Mouse (Mus musculus) liver, adult 2 months (tissue): Measurements from ENCODE around the gene Hormad2.

Experiments used
- CTCF ChIP-seq: fragments of 200-500 bp; IDR thresholded peaks from 2 replicates; pipeline ENCODE4 v1.5.1; 2011; ENCODE audit warnings: low read depth, low read length, control low read depth
- POLR2A ChIP-seq: fragments of 200-500 bp; IDR thresholded peaks from 2 replicates; pipeline ENCODE4 v1.6.1; 2011; ENCODE audit warnings: low read length, control low read depth; ENCODE audit not compliant: insufficient read depth; ENCODE audit errors: extremely low read depth

GRCm38 (mm10) chr11:4382321-4382720 lies 58.6 kb downstream of the Hormad2 start:
- TF ChIP-seq CTCF (no peak), POLR2A (no peak)
